Mouse (Mus musculus) thymus, adult 2 months (tissue): ENCODE data around the gene Duoxa1. TPM values are rescaled to one million over a fixed set of nuclear protein-coding genes. Genes with fewer than 3 reads are reported as not detected.
A peak's percentile ranks its signal among the peaks of the same experiment; 100 is the strongest.

Source experiments
- DNase-seq: peaks from one replicate; pipeline ENCODE4 v3.0.0; 2021
- H3K27ac ChIP-seq: fragments of 200-500 bp; 2 replicates; pipeline ENCODE4 v1.5.1; 2012; ENCODE audit warnings: low read length, control low read depth; ENCODE audit not compliant: control insufficient read depth, insufficient read depth
- H3K27me3 ChIP-seq: fragments of 200-500 bp; 2 replicates; pipeline ENCODE4 v1.6.1; 2012; ENCODE audit warnings: mild to moderate bottlenecking, low read length, moderate library complexity, mixed read lengths; ENCODE audit not compliant: control insufficient read depth, insufficient read depth
- H3K36me3 ChIP-seq: fragments of 200-500 bp; 2 replicates; pipeline ENCODE4 v1.6.1; 2012; ENCODE audit warnings: mild to moderate bottlenecking, low read length, moderate library complexity; ENCODE audit not compliant: control insufficient read depth, insufficient read depth
- H3K4me1 ChIP-seq: fragments of 200-500 bp; replicated peaks from 2 replicates; pipeline ENCODE4 v1.6.1; 2012; ENCODE audit warnings: low read length; ENCODE audit not compliant: control insufficient read depth, insufficient read depth
- H3K4me3 ChIP-seq: fragments of 200-500 bp; 2 replicates; pipeline ENCODE4 v1.5.1; 2012; ENCODE audit warnings: mild to moderate bottlenecking, low read length, control low read depth, moderate library complexity; ENCODE audit not compliant: control insufficient read depth, insufficient read depth
- CTCF ChIP-seq: fragments of 200-500 bp; IDR thresholded peaks from 2 replicates; pipeline ENCODE4 v1.5.1; 2012; ENCODE audit warnings: mild to moderate bottlenecking, control low read depth, low read length, moderate library complexity, borderline replicate concordance; ENCODE audit not compliant: control insufficient read depth, poor library complexity, insufficient read depth; ENCODE audit errors: extremely low read depth
- POLR2A ChIP-seq: fragments of 200-500 bp; IDR thresholded peaks from 2 replicates; pipeline ENCODE4 v1.6.1; 2012; ENCODE audit warnings: mild to moderate bottlenecking, low read length, control low read depth, moderate library complexity; ENCODE audit not compliant: control insufficient read depth, poor library complexity, insufficient read depth; ENCODE audit errors: extremely low read depth
- WGBS: fragments of 180-500 bp; shearing (Covaris S2); methylation state at CpG from one replicate; pipeline ENCODE4 v1.1.7; 2018; 5-methylcytosine and 5-hydroxymethylcytosine counted together
- polyA plus RNA-seq: library from polyadenylated mRNA; depleted of rRNA; stranded (reverse); fragments of >200 nt; gene quantifications from 2 replicates; pipeline ENCODE4 v1.2.3, GENCODE M21; 2012

Duoxa1 gene
- polyA plus RNA-seq, 1 experiment = 5.3 TPM

- Histone ChIP-seq H3K4me1 (peaks cover 30% of the 10 kb centered on the region), H3K27ac (no peak overlapping the region), H3K36me3 (no peaks in the 10 kb centered on the region), H3K27me3 (peaks cover 20% of the 10 kb centered on the region), H3K4me3 (no peak overlapping the region)
- 98% methylated on average over 6 of the region's 6 CpGs for WGBS
- no peak for TF ChIP-seq CTCF
- no peak for DNase-seq
These were observed 9.0 kb downstream of the Duoxa1 start for GRCm38 (mm10) chr2:122304544-122304943.

- DNase-seq = peak; percentile 78
- H3K27me3 ChIP-seq = peaks cover 28% of the 10 kb centered on the region
These were observed 10.8 kb downstream of the Duoxa1 start for GRCm38 (mm10) chr2:122302574-122303241.

GRCm38 (mm10) chr2:122301921-122302573 is 11.5 kb downstream of the Duoxa1 start:
- DNase-seq = no peak
- TF ChIP-seq CTCF (no peak), POLR2A (no peak)
- Histone ChIP-seq H3K4me3 (no peak overlapping the region), H3K27ac (no peak overlapping the region), H3K36me3 (no peaks in the 10 kb centered on the region), H3K4me1 (peaks cover 34% of the 10 kb centered on the region), H3K27me3 (peaks cover 34% of the 10 kb centered on the region)
- 15% methylated on average over 23 of the region's 23 CpGs for WGBS

More at GRCm38 (mm10) chr2:122302574-122303241, 10.8 kb downstream of the Duoxa1 start:
- TF ChIP-seq CTCF (peak; percentile 32; the same call in 1 of the 2 replicates), POLR2A (no peak)
- H3K4me3 ChIP-seq = no peak overlapping the region
- no peak overlapping the region for H3K27ac ChIP-seq
- no peaks in the 10 kb centered on the region for H3K36me3 ChIP-seq
- H3K4me1 ChIP-seq = peaks cover 37% of the 10 kb centered on the region
- 16% methylated on average over 9 of the region's 9 CpGs for WGBS

GRCm38 (mm10) chr2:122301081-122301920 is 12.2 kb downstream of the Duoxa1 start:
- Histone ChIP-seq H3K4me1 (peaks cover 27% of the 10 kb centered on the region), H3K27me3 (peaks cover 35% of the 10 kb centered on the region), H3K4me3 (peak overlapping the region; percentile 17), H3K27ac (no peak overlapping the region), H3K36me3 (no peaks in the 10 kb centered on the region)
- 3% methylated on average over 48 of the region's 48 CpGs for WGBS
- peak; percentile 47 for DNase-seq
- no peak for TF ChIP-seq CTCF
- no peak for TF ChIP-seq POLR2A

DNA sequence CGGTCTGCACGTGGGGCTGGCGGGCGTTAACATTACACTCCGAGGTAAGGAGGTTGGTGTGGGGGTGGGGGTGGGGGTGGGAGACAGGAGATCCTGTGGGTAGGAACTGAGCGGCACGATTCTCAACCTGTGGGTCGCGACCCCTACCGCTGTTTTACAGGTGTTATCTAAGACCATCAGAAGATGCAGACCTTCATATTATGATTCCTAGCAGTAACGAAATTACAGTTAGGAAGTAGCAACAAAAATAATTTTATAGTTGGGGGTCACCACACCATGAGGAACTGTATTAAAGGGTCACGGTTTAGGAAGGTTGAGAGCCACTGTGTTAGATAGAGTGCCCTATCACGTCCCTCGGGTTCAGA is 12.9 kb downstream of the Duoxa1 start:
- H3K36me3 ChIP-seq = no peaks in the 10 kb centered on the region
- H3K27ac ChIP-seq = no peak overlapping the region
- 10% methylated on average over 14 of the region's 14 CpGs for WGBS
- no peak overlapping the region for H3K4me3 ChIP-seq
- no peak for TF ChIP-seq POLR2A
- TF ChIP-seq CTCF = no peak
- H3K4me1 ChIP-seq = peaks cover 23% of the 10 kb centered on the region
- H3K27me3 ChIP-seq = peaks cover 35% of the 10 kb centered on the region
- DNase-seq = no peak

DNA sequence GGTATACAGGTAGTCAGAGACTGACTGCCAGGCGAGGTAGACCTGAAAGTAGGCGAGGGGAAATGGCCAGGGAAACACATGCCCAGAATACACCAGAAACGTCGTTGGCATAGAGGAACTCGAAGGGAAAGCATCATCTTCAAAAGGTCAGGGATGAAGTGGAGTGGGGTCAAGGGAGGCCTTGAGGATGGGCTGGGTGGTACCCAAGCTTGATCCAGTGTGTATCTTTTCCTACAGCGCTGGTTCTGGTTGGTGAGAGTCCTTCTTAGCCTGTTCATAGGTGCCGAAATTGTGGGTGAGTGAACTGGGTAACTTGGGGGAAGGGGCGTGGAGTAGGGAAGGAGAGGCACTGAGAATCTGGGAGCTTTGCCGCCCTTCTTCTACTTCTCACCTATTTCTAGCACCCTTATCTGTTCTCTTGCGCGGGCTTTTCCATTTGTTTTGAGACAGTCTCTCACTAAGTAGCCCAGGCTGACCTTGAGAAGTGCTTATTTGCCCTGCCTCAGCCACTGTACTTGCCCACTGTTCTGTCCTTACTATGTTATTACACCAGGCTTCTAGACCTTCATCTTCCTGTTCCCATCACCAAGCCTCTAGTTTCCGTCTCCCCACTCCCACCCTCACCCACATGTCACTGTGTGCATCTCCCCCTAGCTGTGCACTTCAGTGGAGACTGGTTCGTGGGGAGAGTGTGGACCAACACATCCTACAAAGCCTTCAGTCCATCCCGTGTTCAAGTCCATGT is 13.4 kb downstream of the Duoxa1 start:
- Histone ChIP-seq H3K4me1 (peaks cover 19% of the 10 kb centered on the region), H3K27me3 (peaks cover 35% of the 10 kb centered on the region), H3K36me3 (no peaks in the 10 kb centered on the region), H3K27ac (no peak overlapping the region), H3K4me3 (no peak overlapping the region)
- no peak for DNase-seq
- WGBS = 24% methylated on average over 14 of the region's 14 CpGs
- no peak for TF ChIP-seq CTCF
- no peak for TF ChIP-seq POLR2A
